Mouse (Mus musculus): ENCODE measurements around the gene Exoc8.

The Exoc8 gene

DNA sequence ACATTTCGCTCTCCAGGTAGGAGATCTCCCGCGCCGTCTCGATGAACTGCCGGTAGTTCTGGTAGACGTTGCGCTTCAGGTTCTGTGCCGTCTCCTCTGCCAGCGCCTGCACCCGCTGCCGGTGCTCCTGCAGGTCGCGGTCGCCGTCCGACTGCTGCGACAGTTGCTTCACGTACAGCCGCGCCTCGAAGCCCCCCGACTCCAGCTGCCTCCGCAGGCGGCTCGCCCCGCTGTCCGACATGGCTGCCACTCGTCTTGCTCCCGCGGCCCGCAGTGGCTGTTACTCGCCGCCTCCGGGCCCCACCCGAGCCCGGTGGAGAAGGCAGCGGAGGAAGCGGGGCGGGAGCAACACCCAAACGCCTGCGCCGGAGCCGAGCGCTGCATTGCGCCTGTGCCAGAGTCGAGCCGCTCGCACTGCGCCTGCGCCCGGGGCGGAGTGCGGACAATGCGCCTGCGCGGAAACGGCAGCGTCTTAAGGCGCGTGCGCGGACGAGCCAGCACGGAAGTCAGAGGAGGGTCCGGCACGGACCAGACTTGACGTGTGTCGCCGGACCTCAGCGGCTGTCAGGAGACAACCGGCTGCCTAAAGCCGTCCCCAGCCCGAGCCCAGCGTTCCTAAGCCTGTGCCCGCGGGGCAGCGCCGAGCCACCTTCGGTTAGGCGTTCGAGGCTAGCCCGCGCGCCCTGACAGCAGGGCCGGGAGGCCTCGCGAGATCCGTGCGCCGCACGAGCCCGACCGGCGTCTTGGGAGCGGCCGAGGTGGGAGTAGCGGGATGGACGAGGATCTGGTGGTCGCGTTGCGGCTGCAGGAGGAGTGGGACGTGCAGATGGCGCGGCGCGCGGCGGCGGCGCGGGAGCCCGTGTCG lies at the start of gene Exoc8, which contains the start of gene Sprtn:
Gene Exoc8 (minus strand): TSS at position 320 of the 865 bp plus-strand sequence.
Gene Sprtn (plus strand): TSS at position 501 of the 865 bp plus-strand sequence.
- in situ Hi-C loops (cut with MseI, MboI) = loop anchor here in 1 of 2 experiments (10.0 kb wide), 1 partner anchor 137 kb away; no protein-coding TSS in a partner anchor

GRCm38 (mm10) chr8:124944406-124944805 lies 46.9 kb upstream of the Exoc8 start:
- in situ Hi-C loops (cut with MseI, MboI) = no loop called here

GRCm38 (mm10) chr8:124943801-124944200 lies 46.3 kb upstream of the Exoc8 start:
- in situ Hi-C loops (cut with MseI, MboI) = no loop called here

GRCm38 (mm10) chr8:124937293-124937692 lies 39.8 kb upstream of the Exoc8 start:
- in situ Hi-C loops (cut with MseI, MboI) = no loop called here

- in situ Hi-C loops (cut with MseI, MboI) = no loop called here
Observed at GRCm38 (mm10) chr8:124936699-124937098, 39.2 kb upstream of the Exoc8 start.

DNA sequence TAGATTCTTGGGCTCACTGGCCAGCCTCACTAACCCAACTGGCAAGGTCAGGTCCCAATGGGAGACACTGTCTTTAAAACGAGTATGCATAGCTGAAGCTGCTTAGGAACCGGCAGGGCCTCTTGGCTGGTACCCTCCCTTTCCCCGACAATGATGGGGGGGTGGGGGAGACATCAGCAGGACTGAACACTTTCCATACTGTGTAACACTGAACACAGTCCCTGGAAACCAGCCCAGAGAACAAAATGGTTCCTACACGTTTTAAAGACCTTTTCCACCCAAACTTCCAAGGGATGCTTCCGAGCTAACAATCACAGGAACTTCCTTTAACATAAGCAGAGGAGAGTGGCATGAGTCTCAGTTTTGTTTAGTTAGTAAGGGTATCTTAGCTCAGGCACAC lies 37.6 kb upstream of the Exoc8 start:
- in situ Hi-C loops (cut with MseI, MboI) = no loop called here

DNA sequence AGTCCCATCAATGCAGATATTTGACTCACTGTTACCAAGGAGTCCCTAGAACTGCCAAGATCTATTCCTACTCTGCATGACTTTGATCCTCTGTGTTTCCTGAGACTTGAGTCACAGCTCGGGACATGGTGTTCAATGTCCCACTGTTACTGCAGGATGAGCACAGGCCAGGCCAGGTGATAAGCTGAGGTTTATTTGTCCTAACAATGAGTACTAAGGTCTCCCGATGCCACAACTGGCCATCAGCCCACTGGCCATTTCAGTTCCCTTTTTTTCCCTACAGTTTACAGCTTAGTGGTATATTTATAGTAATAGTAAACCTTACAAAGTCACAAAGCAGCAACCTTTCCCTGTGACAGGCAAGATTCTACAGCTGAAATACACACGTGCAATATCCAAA lies 34.9 kb upstream of the Exoc8 start:
- in situ Hi-C loops (cut with MseI, MboI) = no loop called here

DNA sequence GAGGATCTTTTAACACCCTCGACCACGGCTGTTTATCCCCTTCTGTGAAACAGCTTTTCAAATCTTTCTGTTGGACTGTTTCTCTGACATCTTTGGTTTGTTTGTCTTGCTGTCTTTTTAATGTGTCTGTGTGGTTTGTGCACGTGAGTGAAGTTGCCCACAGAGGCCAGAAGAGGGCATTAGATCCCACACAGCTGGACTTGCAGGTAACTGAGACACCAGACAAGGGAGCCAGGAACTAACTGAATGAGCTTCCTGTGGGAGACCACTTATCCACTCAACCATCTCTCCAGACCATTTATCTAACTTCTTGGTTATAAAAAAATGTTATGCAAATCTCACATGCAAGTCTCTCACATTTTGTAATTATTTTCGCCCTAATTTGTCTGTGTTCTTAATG lies 33.1 kb upstream of the Exoc8 start:
- in situ Hi-C loops (cut with MseI, MboI) = no loop called here

GRCm38 (mm10) chr8:124930086-124930485 lies 32.6 kb upstream of the Exoc8 start:
- in situ Hi-C loops (cut with MseI, MboI) = no loop called here

DNA sequence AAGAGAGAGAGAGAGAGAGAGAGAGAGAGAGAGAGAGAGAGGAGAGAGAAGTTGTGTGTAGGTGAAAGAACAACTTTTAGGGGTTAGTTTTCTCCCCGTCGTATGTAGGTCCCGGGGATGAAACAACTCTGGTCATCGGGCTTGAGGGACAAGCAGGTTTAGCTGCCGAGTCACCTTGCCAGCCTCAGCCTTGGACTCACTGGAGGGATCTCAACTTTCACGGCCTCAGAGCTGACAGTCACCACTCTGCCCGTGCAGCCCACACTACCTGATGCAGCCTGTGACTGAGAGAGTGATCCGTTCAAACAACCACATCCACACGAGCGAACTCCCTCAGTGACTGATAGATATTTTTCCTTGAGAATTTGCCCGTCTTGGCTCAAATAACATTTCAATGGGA lies 31.5 kb upstream of the Exoc8 start:
- in situ Hi-C loops (cut with MseI, MboI) = no loop called here

- in situ Hi-C loops (cut with MseI, MboI) = no loop called here
Observed at GRCm38 (mm10) chr8:124926351-124926771, 28.9 kb upstream of the Exoc8 start.

DNA sequence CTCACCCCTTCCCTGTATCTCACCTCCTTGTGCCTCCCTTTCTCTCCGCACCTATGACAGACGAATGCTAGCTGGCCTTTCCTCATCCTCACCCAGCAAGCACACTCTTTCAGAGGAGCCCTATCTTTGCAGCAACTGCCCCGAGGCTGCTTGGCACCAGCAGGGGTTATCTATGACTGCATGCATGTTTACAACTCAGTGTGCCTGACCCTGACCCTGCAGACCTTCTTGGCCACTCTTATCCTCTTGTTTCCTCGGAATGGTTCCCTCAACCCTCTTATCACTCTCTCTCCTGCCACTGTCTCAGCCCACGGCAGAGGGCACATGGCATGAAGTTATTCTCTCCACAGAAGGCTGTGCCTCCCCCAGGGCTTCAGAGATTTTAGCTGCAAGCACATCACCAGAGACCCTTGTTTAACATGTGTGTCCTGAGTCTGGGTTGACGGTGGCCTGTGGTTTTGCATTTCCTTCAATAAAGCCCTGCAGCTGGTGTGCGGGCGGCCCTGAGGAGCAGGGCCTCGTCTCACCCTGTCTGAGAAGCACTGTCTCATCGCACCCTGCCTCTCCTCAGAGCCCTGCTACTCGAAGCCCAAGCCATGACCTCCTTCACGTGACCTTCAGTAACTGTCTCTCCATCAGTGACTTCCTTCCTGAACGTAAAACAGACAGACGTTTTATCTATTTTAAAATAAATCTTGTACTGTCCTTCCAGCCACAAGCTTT lies 28.2 kb upstream of the Exoc8 start:
- in situ Hi-C loops (cut with MseI, MboI) = no loop called here

GRCm38 (mm10) chr8:124923971-124924652 lies 26.6 kb upstream of the Exoc8 start:
- in situ Hi-C loops (cut with MseI, MboI) = no loop called here

GRCm38 (mm10) chr8:124922490-124923089 lies 25.1 kb upstream of the Exoc8 start:
- in situ Hi-C loops (cut with MseI, MboI) = no loop called here

DNA sequence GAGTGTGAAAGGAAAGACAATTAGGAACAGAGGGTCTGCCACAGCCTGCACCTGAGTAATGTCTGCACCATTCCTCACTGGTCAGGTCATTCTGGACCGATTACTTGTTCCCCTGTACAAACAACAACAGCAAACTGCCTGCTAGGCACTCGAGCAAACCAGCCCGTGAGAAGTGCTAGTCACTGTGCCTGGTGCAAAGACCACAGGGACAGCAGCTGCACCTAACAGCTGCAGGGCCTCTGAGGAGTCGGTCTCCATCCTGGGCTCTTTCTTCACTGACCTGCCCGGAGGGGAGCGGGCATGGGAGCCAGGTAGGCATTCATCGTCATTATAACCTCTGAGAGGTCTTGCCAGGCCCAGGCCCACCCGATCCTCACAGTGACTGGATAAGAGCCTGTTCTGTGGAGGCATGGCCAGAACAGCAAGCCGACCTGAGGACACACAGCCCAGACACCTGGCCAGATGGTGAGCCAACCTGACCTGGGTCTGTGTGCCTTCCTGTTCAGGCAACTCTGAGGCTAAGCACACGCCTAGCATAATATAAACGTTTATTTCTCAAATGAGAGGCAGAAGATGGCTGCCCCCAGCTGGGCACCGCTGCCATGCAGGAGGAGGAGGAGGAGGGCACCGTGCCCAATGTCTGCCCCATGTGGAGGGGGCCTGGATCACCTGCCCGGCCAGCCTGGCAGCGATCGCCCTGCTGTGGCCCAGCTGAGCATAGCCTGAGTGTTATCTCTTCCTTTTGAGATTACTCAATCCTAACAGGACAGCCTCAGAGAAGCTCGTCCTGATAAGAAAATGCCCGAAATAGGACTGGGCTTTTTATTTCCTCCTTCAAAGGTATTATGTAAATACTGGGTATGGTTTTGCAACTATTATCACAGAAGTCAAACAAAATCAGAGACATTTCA lies 24.1 kb upstream of the Exoc8 start:
- in situ Hi-C loops (cut with MseI, MboI) = no loop called here

DNA sequence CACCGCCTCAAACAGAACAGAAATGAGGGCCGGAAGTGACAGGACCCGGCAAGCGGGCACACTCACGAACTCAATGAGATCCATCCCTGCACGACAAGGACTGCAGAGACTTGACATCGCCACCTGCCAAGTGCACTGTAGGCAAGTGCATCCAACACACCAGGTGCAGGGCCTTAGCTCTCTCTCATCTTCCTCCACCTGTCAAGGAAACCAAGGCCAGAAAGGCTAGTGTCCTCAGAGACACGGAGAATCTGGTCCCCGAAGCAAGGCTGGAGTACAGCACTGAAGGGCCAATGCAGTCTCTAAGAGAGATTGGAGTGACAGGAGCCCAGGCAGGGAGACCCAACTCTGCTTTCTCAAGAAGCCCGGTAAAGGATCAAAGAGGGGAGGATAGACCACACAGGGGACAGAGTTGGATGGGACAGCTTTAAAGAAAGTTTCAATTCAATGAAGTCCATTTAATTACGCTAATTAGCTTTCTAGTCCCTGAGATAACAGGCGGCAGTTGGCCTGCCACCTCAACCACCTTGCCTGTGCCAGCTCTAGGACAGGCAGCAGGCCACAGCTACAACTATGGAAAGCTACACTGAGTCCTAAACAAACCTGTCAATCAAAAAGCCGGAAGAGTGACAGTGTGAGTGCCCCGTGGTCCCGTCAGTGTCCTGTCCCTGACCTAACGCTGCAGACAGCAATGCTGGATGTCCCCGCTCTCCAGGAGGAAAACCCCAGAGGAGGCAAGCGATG lies 20.4 kb upstream of the Exoc8 start:
- in situ Hi-C loops (cut with MseI, MboI) = no loop called here

DNA sequence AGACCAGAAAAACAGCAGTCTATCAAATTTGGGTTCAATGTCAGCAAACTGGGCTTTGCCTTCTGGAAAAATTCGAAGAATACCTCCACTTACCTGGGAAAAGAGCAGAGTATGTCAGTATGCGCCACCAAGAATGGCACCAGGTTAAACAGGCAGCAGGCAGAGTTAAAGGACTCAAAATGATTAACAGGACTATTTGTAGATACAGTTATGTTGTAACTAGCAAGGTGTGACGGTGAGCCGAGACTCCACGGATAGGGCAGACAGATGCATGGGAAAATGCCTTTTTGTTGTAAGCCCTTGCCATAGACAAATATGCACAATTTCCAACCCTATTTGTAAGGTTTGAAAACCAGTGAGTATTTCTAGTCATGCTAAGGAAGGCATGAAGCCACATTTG lies 16.6 kb upstream of the Exoc8 start:
- in situ Hi-C loops (cut with MseI, MboI) = no loop called here

DNA sequence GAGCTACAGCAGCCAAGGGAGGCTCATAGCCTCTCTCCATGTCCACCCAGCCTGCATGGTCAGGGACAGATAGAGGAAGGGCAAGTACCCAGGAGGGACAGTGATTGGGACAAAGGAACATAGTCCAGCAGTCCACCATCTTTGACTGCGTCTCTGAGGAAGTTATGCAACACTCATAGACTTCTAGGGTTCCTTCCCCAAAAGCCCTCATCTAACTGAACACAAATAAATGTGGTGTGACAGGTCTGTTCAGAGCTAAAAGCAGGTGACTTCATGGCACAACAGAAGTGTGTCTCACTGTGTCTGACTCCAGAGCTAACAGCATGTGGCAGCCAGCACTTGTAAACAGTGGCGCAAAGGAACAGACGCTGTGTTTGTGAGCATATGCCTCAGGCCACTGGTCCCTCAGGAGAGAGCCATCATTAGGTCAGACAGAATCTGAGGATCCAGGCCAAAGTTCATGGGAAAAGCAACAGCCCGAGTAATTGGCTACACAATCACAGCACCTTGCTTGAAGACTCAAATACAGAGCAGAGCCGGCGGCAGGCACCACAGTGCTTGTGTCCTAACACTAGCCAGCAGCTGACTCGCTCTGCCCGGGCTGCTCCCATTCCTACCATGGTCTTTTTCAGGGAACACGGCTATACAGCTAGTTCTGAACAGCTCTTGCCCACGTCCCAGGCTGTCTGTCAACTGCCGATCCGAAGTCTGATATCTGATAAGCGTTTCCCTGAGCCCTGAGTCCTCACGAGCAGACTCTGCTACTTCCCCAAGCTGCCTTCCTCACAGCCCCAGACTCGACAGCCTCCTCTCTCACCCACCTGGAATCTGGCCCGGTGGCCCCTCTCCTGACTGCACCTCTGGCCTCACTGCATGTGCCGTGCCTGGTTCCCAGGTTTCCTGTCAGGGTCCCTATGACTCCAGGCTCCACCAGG lies 14.7 kb upstream of the Exoc8 start:
- in situ Hi-C loops (cut with MseI, MboI) = no loop called here

DNA sequence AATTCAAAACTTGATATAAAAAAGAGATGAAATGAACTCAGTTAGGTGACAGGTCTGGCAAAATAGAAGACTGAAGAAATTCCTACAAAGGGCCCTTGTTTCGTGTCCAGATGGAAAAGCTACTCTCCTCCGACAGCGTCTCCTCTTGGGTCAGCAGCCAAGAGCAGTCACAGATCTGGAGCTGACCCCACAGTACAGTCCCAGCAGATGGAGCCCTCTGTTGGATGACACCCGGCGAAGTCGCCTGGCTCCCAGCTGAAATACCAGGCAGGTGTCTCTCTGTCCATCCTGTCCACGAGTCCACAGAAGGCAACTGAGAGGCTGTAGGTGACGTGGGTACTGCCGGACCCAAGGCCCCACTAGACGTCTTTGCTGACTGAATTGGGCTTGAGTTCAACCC lies 12.8 kb upstream of the Exoc8 start:
- in situ Hi-C loops (cut with MseI, MboI) = no loop called here
